Mouse (Mus musculus) liver, embryonic 12.5 days (tissue): Measurements from ENCODE around the gene Tchp. TPM values are rescaled to one million over a fixed set of nuclear protein-coding genes. Genes with fewer than 3 reads are reported as not detected.

ENCODE experiments used
- ATAC-seq: fragments of 200-750 bp; cut with Nextera tagmentation; 2 replicates; pipeline ENCODE4 v1.8.0; 2017; ENCODE audit warnings: moderate number of reproducible peaks, mild to moderate bottlenecking, moderate library complexity
- H3K27ac ChIP-seq: fragments of 300-500 bp; sonication (generic); 2 replicates; pipeline ENCODE4 v1.5.1; 2016; ENCODE audit warnings: mild to moderate bottlenecking
- H3K27me3 ChIP-seq: fragments of 300-500 bp; sonication (generic); replicated peaks from 2 replicates; pipeline ENCODE4 v1.6.1; 2016; ENCODE audit warnings: mild to moderate bottlenecking, moderate library complexity
- H3K36me3 ChIP-seq: fragments of 300-500 bp; sonication (generic); 2 replicates; pipeline ENCODE4 v1.6.1; 2016; ENCODE audit warnings: mild to moderate bottlenecking, moderate library complexity
- H3K4me1 ChIP-seq: fragments of 300-500 bp; sonication (generic); 2 replicates; pipeline ENCODE4 v1.6.1; 2016
- H3K4me2 ChIP-seq: fragments of 300-500 bp; sonication (generic); 2 replicates; pipeline ENCODE4 v1.6.1; 2016; ENCODE audit warnings: mild to moderate bottlenecking, moderate library complexity
- H3K4me3 ChIP-seq: fragments of 300-500 bp; sonication (generic); 2 replicates; pipeline ENCODE4 v1.5.1; 2016; ENCODE audit warnings: mild to moderate bottlenecking, moderate library complexity
- H3K9ac ChIP-seq: fragments of 300-500 bp; sonication (generic); 2 replicates; pipeline ENCODE4 v1.6.1; 2016; ENCODE audit warnings: mild to moderate bottlenecking, moderate library complexity
- H3K9me3 ChIP-seq: fragments of 300-500 bp; sonication (generic); replicated peaks from 2 replicates; pipeline ENCODE4 v1.6.1; 2016; ENCODE audit warnings: mild to moderate bottlenecking, moderate library complexity
- WGBS: fragments of 180-500 bp; shearing (Covaris S2); methylation state at CpG from one replicate; pipeline ENCODE4 v1.1.7; 2016; ENCODE audit not compliant: insufficient replicate concordance; 5-methylcytosine and 5-hydroxymethylcytosine counted together
- polyA plus RNA-seq: library from polyadenylated mRNA; unstranded; fragments of >200 nt; fragmentation: Nextera tagmentation; extraction: Ambion mirVana; gene quantifications from 2 replicates; pipeline ENCODE4 v1.2.1, GENCODE M21; 2016

Gene Tchp
- polyA plus RNA-seq, 1 experiment from 2014 or later: 7.5 TPM

- Histone ChIP-seq H3K27ac (no peak overlapping the region), H3K4me2 (peak overlapping the region; percentile 32), H3K4me1 (peaks cover 24% of the 10 kb centered on the region), H3K9me3 (no peaks in the 10 kb centered on the region), H3K9ac (no peak overlapping the region), H3K27me3 (peaks cover 12% of the 10 kb centered on the region; the same call in 1 of the 2 replicates), H3K4me3 (no peak overlapping the region), H3K36me3 (no peaks in the 10 kb centered on the region)
- no peak for ATAC-seq
- 26% methylated on average over 7 of the region's 7 CpGs for WGBS
These were observed 8.5 kb upstream of the Tchp start for GRCm38 (mm10) chr5:114699015-114699414.

- Histone ChIP-seq H3K9ac (peak overlapping the region; percentile 18; the same call in 1 of the 2 replicates), H3K4me1 (peaks cover 27% of the 10 kb centered on the region), H3K27ac (0 out of 2 replicates have a peak overlapping the region, but pooled peaks have one; percentile 1), H3K4me3 (no peak overlapping the region), H3K9me3 (no peaks in the 10 kb centered on the region), H3K4me2 (peak overlapping the region; percentile 19; the same call in 1 of the 2 replicates), H3K27me3 (0 out of 2 replicates have a peak, but pooled peaks cover 5% of the 10 kb centered on the region), H3K36me3 (no peaks in the 10 kb centered on the region)
- WGBS: 39% methylated on average over 14 of the region's 14 CpGs
- peak; percentile 80 for ATAC-seq
These were observed 4.9 kb upstream of the Tchp start for GRCm38 (mm10) chr5:114702403-114703392.

GRCm38 (mm10) chr5:114708491-114708890 lies 931 bp downstream of the Tchp start:
- Histone ChIP-seq H3K9me3 (no peaks in the 10 kb centered on the region), H3K4me3 (peak overlapping the region; percentile 84), H3K36me3 (peaks cover 43% of the 10 kb centered on the region), H3K27ac (no peak overlapping the region), H3K27me3 (no peaks in the 10 kb centered on the region), H3K4me1 (peaks cover 26% of the 10 kb centered on the region), H3K4me2 (peak overlapping the region; percentile 89), H3K9ac (peak overlapping the region; percentile 81)
- ATAC-seq: no peak
- WGBS: 38% methylated on average over 15 of the region's 15 CpGs

- WGBS: 48% methylated on average over 21 of the region's 21 CpGs
- Histone ChIP-seq H3K4me3 (no peak overlapping the region), H3K36me3 (peaks cover 51% of the 10 kb centered on the region), H3K9me3 (no peaks in the 10 kb centered on the region), H3K4me2 (peak overlapping the region; percentile 33), H3K9ac (no peak overlapping the region), H3K27ac (no peak overlapping the region), H3K4me1 (peaks cover 21% of the 10 kb centered on the region), H3K27me3 (no peaks in the 10 kb centered on the region)
- ATAC-seq: no peak
These were observed 1.8 kb downstream of the Tchp start for GRCm38 (mm10) chr5:114709357-114709756.

GRCm38 (mm10) chr5:114714551-114714950 lies 7.0 kb downstream of the Tchp start:
- no peak for ATAC-seq

GRCm38 (mm10) chr5:114717292-114717691 lies 9.7 kb downstream of the Tchp start:
- Histone ChIP-seq H3K9ac (no peak overlapping the region), H3K4me3 (no peak overlapping the region), H3K4me2 (no peak overlapping the region), H3K4me1 (no peaks in the 10 kb centered on the region), H3K27ac (no peak overlapping the region), H3K9me3 (no peaks in the 10 kb centered on the region), H3K27me3 (no peaks in the 10 kb centered on the region), H3K36me3 (peaks cover 98% of the 10 kb centered on the region)
- 83% methylated on average over 12 of the region's 12 CpGs for WGBS
- no peak for ATAC-seq

More at GRCm38 (mm10) chr5:114714551-114714950, 7.0 kb downstream of the Tchp start:
- Histone ChIP-seq H3K36me3 (peaks cover 98% of the 10 kb centered on the region), H3K4me2 (no peak overlapping the region), H3K27me3 (no peaks in the 10 kb centered on the region), H3K4me3 (no peak overlapping the region), H3K9me3 (no peaks in the 10 kb centered on the region), H3K4me1 (peaks cover 2% of the 10 kb centered on the region; the same call in 1 of the 2 replicates), H3K27ac (no peak overlapping the region), H3K9ac (no peak overlapping the region)
- 90% methylated on average over 18 of the region's 18 CpGs for WGBS

GRCm38 (mm10) chr5:114717937-114718336 lies 10.4 kb downstream of the Tchp start:
- Histone ChIP-seq H3K36me3 (peaks cover 95% of the 10 kb centered on the region), H3K27ac (no peak overlapping the region), H3K9ac (no peak overlapping the region), H3K27me3 (no peaks in the 10 kb centered on the region), H3K4me3 (no peak overlapping the region), H3K4me2 (no peak overlapping the region), H3K9me3 (no peaks in the 10 kb centered on the region), H3K4me1 (no peaks in the 10 kb centered on the region)
- no peak for ATAC-seq
- WGBS: 83% methylated on average over 8 of the region's 8 CpGs

- Histone ChIP-seq H3K9me3 (no peaks in the 10 kb centered on the region), H3K27ac (no peak overlapping the region), H3K4me1 (no peaks in the 10 kb centered on the region), H3K36me3 (peaks cover 92% of the 10 kb centered on the region), H3K4me2 (no peak overlapping the region), H3K4me3 (no peak overlapping the region), H3K9ac (no peak overlapping the region), H3K27me3 (no peaks in the 10 kb centered on the region)
- ATAC-seq: no peak
- 85% methylated on average over 13 of the region's 13 CpGs for WGBS
These were observed 10.9 kb downstream of the Tchp start for GRCm38 (mm10) chr5:114718483-114718882.

GRCm38 (mm10) chr5:114719003-114719927 lies 11.7 kb downstream of the Tchp start:
- no peak overlapping the region for H3K9ac ChIP-seq
- H3K36me3 ChIP-seq: peaks cover 92% of the 10 kb centered on the region
- no peak overlapping the region for H3K27ac ChIP-seq
- no peak overlapping the region for H3K4me3 ChIP-seq
- H3K9me3 ChIP-seq: no peaks in the 10 kb centered on the region
- H3K4me1 ChIP-seq: no peaks in the 10 kb centered on the region
- WGBS: 80% methylated on average over 20 of the region's 20 CpGs
- no peak overlapping the region for H3K4me2 ChIP-seq
- peak; percentile 59 for ATAC-seq
- H3K27me3 ChIP-seq: no peaks in the 10 kb centered on the region

- Histone ChIP-seq H3K9ac (no peak overlapping the region), H3K27me3 (no peaks in the 10 kb centered on the region), H3K4me3 (no peak overlapping the region), H3K4me2 (no peak overlapping the region), H3K36me3 (peaks cover 88% of the 10 kb centered on the region), H3K4me1 (no peaks in the 10 kb centered on the region), H3K27ac (no peak overlapping the region), H3K9me3 (no peaks in the 10 kb centered on the region)
- WGBS: 81% methylated on average over 6 of the region's 6 CpGs
- ATAC-seq: no peak
These were observed 12.3 kb downstream of the Tchp start for GRCm38 (mm10) chr5:114719928-114720270.

GRCm38 (mm10) chr5:114720784-114721183 lies 13.2 kb downstream of the Tchp start:
- Histone ChIP-seq H3K9me3 (no peaks in the 10 kb centered on the region), H3K9ac (no peak overlapping the region), H3K27ac (no peak overlapping the region), H3K36me3 (peaks cover 87% of the 10 kb centered on the region), H3K4me3 (no peak overlapping the region), H3K4me1 (no peaks in the 10 kb centered on the region), H3K27me3 (no peaks in the 10 kb centered on the region), H3K4me2 (no peak overlapping the region)
- WGBS: 87% methylated on average over 11 of the region's 11 CpGs
- ATAC-seq: no peak
